Mouse (Mus musculus): ENCODE results near the gene Bhlha9.

The Bhlha9 gene

DNA sequence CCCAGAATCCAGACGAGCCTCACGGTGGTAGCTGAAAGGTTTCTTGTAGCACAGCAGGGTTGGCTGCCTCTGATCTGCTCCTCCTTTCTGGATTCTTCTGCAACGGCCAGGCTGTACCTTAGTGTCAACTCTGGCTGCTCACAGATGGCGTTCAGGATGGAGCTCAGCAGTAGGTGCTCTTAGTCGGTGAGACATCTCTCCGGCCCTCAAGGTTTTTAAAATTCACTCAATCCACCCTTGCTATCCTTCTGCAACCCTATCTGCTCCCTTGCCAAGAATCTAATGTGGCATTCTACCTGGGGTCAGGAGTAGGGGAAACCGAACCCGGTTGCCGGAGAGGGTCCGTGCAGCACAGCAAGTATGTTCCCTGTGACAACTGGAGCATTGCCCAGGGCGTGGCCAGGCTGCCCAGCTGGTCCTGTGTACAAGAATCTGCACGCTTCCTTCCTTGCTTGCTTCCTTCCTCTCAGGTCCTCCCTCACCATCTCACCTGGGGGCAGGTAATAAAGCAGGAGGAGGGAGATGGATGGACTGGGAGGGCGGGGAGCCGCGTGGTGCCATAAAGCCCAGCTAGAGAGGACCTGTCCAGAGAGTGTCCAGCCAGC, at the start of gene Bhlha9:
Bhlha9 (plus strand) TSS at position 600 of the 605 bp plus-strand sequence.
- no peak for DNase-seq (ENCODE audit: low spot score)

- DNase-seq (ENCODE audit: low spot score) = no peak
Measured at GRCm38 (mm10) chr11:76622566-76623205, 49.6 kb upstream of the Bhlha9 start.

GRCm38 (mm10) chr11:76623206-76623961, 48.9 kb upstream of the Bhlha9 start:
- DNase-seq (ENCODE audit: low spot score) = no peak

GRCm38 (mm10) chr11:76624071-76624470, 48.2 kb upstream of the Bhlha9 start:
- DNase-seq (ENCODE audit: low spot score) = no peak

- DNase-seq (ENCODE audit: low spot score) = no peak
Measured at GRCm38 (mm10) chr11:76624881-76625280, 47.4 kb upstream of the Bhlha9 start.

DNA sequence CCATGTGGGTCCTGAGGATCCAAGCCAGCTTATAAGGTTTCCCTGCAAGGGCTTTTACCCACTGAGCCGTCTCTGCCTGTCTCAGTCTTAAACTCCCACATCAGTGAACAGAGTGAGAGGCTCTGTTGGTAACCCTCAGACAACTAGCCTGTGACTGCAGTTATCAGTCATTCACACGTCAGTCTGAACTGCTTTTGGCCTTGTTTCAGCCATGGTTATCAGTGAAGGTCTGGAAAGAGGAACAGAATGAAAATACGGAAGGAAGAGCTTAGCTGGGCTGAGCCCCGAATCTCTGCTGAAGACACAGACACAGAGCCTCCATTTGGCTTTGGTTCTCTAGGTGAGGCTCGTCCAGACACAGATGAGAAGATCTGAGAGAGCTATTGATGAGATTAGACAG, 43.7 kb upstream of the Bhlha9 start:
- DNase-seq (ENCODE audit: low spot score) = no peak

- DNase-seq (ENCODE audit: low spot score) = no peak
Measured at GRCm38 (mm10) chr11:76630023-76630422, 42.2 kb upstream of the Bhlha9 start.

DNA sequence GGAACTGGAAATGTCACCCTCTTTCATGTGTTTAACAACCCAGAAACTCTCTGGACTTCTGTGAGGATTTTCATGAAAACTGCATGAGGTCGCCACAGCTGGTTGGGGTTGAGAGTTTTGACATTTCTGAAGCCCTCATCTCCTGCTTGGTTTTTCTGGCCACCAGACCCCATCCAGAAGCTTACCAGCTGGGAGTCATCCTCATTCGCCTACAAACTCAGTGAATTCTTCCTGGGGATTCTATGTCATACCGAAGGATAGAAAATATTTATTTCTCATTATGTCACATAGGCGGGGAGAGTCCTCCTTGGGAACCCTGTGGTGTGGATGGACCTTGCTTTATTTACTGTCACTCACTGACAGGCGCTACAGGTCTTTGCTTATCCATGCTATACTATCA, 41.8 kb upstream of the Bhlha9 start:
- DNase-seq (ENCODE audit: low spot score) = no peak

- DNase-seq (ENCODE audit: low spot score) = no peak
Measured at GRCm38 (mm10) chr11:76639269-76639985, 32.8 kb upstream of the Bhlha9 start.

DNA sequence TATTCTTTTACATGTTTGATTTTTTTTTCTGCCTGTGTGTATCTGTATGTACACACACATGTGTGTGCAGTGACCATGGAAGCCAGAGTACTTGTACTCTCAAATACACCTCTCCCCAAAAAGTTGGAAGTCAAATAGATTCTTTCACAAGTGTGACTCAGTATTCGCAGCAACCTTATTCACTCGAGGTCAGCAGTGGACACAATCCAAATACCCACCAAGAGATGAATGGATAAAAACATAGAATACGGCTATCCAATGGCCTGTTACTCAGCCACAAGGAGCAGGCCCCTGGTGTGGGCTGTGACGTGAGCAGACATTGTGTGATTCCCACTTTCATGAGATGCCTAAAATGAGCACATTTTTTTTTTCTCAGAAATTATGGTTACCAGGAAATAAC, 32.0 kb upstream of the Bhlha9 start:
- DNase-seq (ENCODE audit: low spot score) = no peak

- no peak for DNase-seq (ENCODE audit: low spot score)
Measured at GRCm38 (mm10) chr11:76644257-76644656, 28.0 kb upstream of the Bhlha9 start.

DNA sequence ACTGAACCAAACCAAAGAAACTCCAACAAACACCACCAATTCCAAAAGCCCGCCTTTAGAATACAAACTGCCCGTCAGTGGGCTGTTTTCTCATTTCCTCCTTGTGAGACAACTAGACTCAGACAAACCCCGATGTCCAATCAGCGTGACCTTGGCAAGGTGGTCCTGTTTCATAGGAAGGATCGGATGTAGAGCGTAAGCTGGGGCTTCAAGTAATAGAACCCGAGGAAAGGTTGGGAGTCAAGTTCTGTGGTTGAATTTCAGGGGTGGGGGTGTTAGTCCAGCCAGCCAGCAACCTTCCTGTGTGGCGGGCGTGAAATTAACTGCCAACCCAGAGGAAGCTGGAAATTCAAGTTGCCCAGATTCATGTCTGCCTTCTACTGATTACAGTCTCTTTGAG, 27.2 kb upstream of the Bhlha9 start:
- no peak for DNase-seq (ENCODE audit: low spot score)

GRCm38 (mm10) chr11:76645955-76646354, 26.3 kb upstream of the Bhlha9 start:
- peak; percentile 59 for DNase-seq (ENCODE audit: low spot score)

GRCm38 (mm10) chr11:76647062-76647461, 25.2 kb upstream of the Bhlha9 start:
- DNase-seq (ENCODE audit: low spot score) = no peak

DNA sequence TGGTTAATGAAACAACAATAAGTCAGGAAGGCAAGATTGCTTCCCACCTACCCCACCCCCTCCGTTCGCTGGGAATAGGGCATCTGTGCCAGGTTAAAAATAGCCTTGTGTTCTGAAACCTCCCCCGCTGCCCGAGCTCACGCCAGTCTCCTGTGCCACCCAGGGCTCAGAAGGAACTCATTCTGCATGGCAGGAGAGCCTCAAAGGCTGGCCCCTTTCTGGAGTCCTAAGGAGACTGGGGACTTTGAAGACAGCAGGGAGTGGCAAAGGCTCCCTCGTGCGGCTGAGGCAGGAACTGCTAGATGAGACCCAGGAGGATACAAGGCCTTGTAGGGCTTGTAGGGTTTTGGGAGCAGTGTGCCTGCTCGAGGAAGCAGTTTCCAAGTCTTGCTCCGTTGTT, 24.8 kb upstream of the Bhlha9 start:
- DNase-seq (ENCODE audit: low spot score) = peak; percentile 52

DNA sequence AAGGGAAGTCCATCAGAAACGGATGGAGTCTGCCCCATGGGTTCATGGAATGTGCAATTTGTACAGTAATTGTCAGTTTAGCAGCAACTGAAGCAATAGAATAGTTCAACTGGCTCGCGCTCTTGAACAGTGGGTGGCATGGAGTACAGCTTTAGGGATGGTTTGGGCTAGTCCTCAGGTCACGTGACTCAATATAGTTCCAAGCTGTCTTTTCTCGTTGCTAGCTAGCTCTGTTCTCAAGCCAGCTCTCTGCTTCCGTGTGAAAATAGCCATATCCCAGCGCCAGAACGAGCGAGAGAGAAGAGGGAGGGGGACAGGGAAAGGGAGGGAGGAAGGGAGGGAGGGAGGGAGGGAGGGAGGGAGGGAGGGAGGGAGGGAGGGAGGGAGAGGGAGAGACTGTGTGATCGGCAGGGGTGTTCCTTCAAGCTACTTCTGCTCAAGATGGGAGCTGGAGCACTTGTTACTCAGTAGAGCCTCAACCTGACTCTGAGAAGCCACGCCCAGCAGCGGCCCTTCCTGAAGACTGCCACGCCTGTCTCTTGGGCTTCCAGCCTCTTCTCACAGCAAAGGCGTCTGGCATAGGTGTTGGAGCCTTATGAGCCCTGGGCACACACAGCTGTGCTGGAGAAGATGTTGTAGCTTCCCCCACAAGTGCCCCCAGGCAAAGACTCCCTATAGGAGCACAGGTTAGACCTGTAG, 21.3 kb upstream of the Bhlha9 start:
- DNase-seq (ENCODE audit: low spot score) = no peak

DNA sequence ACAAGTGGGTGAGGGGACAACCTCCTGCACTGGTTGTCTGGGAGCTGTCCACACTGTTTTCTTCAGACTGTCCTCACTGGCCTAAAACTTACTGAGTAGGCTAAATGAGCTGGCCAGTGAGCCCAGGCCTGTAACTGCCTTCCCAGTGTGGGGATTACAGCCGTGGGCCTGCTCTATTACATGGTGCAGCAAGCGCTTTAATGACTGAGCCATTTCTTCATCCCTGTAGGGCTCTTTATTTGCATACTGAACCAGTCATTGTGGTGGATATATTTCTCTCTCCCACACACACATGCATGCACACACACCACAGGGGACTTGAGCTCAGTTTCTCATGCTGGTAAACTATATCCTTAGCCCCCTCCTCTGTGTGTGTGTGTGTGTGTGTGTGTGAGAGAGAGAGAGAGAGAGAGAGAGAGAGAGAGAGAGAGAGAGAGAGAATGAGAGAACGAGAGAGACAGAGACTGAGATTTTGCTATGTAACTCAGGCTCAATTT, 19.4 kb upstream of the Bhlha9 start:
- no peak for DNase-seq (ENCODE audit: low spot score)

GRCm38 (mm10) chr11:76655106-76655505, 17.2 kb upstream of the Bhlha9 start:
- DNase-seq (ENCODE audit: low spot score) = peak; percentile 13

DNA sequence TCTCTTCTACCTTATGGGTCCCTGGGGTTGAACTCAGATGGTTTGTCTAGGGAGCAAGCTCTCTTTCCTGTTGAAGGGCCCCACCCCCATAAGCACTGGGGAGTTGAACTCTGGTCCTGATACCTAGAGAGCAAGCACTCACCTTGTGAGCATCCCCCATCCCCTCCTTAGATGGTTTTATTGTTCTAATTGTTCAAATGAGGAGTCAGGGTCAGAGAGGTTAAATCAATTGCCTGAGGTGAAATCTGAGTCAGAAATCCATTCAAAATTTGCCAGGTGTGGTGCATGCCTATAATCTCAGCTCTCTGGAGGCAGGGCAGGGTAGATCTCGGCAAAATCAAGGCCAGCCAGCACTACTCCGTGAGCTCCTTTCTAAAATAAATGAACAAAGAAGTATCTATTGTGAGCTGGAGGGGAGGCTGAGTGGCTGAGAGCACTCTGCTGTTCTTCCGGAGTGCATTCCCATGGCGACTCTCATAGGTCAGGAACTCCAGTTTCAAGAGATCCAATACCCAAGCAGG, 14.8 kb upstream of the Bhlha9 start:
- no peak for DNase-seq (ENCODE audit: low spot score)

- no peak for DNase-seq (ENCODE audit: low spot score)
Measured at GRCm38 (mm10) chr11:76659138-76659930, 12.9 kb upstream of the Bhlha9 start.
